Mouse (Mus musculus) retina, postnatal 1 day (tissue): Measurements from ENCODE around the gene Vwa8.
"Not testable (repeated sequence)": the region's sequence is repeated elsewhere in the genome, so short reads cannot be mapped to it uniquely, and the experiment has no call there.

Experiments used
- DNase-seq: peaks from one replicate; pipeline ENCODE4 v3.0.0-alpha.2; 2012

Gene Vwa8

GRCm38 (mm10) chr14:78885915-78886534 lies 37.2 kb downstream of the Vwa8 start:
- peak; percentile 28 for DNase-seq

DNA sequence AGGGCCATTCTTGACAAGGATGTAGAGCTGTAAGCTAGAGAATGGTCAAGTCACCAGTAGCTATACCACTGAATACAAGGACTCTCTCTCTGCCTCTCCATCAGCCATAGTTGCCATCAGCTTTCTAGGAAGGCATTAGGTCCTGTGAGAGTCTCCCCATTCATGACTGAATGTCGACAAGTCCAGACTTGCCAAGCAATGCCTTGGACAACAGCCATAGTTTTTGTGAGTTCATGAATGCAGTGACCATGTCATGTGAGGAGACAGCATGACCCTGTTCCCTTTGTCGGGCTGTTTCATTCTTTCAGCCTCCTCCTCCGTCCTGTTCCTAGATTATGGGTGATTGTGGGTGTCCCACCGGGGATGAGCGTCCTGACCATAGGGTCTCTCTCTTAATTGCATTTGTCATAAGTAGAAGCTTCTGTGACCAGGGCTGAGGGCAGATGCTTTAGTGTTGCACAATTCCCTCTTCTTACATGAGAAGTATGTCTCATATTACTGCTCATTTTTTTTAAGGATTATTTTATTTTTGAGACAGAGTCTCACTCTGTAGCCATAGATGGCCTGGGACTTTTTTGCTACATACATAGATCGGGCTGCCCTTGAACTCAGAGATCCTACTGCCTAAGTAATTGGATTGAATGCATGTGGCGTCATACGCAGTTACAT lies 37.8 kb downstream of the Vwa8 start:
- DNase-seq, result peak; percentile 39

DNA sequence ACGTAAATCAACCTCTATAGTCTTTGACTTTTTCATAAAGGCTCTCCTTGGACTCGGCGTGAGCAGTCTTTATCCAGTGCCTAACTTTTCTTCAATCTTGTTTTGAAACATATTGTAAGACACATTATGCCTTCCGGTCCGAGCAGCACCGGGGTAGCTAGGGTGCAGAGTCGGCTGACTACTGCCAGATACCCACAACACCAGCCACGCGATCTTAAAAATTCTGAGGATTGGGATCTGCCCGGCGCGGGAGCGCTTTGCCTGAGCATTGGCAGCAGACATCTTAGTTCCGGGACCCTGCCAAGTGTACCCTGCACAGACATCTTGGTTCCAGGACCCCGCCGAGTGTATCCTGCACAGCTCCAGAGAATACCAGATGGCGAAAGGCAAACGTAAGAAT lies 38.6 kb downstream of the Vwa8 start:
- not testable (repeated sequence) for DNase-seq

GRCm38 (mm10) chr14:78895496-78895895 lies 46.6 kb downstream of the Vwa8 start:
- DNase-seq, result no peak

- no peak for DNase-seq
Observed at GRCm38 (mm10) chr14:78896252-78896651, 47.4 kb downstream of the Vwa8 start.

DNA sequence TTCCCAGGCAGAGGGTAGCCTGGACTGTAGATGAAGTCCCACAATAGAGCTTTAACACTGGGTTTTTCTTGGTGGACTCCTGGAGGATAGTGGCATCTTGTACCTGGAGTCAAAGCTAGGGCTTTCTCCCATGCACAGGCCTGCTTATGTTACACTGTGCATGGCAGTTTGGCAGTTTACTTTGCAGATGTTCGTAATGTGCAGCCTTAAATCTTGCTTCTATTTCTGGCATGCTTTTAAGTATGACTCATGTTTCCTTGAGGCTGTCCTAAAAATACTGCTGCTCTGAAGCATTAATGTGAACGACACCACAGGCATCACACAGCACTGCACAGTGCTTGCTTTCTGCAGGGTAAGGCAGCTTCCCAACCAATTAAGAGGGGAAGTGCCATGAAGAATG lies 51.9 kb downstream of the Vwa8 start:
- no peak for DNase-seq

DNA sequence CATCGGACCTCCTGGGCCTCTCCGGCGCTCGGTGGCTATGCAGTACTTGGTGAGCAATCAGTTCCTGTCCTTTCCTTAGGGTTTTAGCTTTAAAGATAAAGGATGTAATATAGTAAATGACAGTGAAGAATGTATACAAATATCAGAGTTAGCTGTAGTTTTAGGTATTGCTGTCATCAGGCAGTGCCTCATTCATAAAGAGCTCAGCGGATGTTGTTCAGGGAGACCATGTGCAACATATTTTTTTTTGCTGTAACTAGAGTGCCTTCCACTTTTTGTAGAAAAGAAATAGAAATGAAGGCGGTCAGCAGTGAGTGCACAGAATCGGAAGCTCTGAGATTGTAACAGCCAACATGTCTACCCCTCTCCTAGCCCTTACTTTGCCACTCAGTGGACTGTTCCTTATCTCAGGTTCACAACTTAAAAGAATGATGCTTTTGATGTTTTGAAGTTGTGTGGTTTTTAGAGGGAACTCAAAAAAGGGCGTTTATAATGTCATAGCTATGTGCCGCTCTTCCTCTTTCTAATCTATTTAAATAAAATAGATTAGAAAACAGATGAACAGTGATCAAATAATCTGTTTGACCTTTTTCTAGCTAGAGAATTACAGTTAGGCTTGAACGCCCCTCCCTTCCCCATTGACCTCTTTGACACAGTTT lies 59.5 kb downstream of the Vwa8 start:
- no peak for DNase-seq

GRCm38 (mm10) chr14:78912076-78912475 lies 63.2 kb downstream of the Vwa8 start:
- DNase-seq, result no peak

DNA sequence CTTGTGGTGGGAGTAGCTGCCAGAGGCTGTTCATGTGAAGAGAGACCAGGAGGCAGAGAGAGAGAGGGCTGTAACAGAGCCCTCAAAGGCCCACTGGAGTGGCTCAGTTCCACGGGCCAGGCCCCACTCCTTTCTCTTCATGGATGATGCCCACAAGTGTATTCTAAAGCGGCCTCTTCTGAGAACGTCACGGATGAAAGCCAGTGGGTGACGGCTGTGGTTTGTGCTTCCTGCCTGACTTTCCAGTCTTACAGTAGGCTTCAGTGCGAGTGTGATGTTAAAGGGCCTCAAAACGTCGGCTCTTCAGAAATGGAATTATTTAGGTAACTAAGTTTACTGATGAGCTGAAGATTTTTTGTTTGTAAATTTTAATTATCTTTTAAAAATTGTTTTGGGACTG lies 65.3 kb downstream of the Vwa8 start:
- DNase-seq, result no peak

- DNase-seq, result no peak
Observed at GRCm38 (mm10) chr14:78916691-78917090, 67.8 kb downstream of the Vwa8 start.

GRCm38 (mm10) chr14:78921219-78921618 lies 72.4 kb downstream of the Vwa8 start:
- no peak for DNase-seq

- no peak for DNase-seq
Observed at GRCm38 (mm10) chr14:78923631-78924030, 74.8 kb downstream of the Vwa8 start.

GRCm38 (mm10) chr14:78924755-78925537 lies 76.1 kb downstream of the Vwa8 start:
- DNase-seq, result peak; percentile 23

DNA sequence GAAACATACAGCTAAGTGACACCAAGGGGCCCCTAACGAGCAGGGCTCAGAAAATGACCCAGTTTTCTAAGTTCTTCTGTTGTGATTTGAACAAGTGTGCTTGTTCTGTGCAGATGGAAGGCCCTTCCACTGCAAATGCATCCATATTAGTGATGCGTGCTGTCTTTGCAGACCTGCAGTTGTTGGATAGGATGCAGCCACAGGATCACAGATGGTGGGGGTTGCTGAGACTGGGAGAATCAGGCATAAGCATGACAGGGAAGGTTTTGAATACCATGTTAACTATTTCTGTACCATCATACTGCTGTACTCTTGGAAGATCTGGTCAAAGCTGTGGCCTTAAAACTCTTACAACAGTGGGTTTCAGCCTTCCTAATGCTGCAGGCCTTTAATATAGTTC lies 83.2 kb downstream of the Vwa8 start:
- DNase-seq, result peak; percentile 31

GRCm38 (mm10) chr14:78933399-78933798 lies 84.5 kb downstream of the Vwa8 start:
- peak; percentile 18 for DNase-seq

GRCm38 (mm10) chr14:78934596-78934995 lies 85.7 kb downstream of the Vwa8 start:
- DNase-seq, result no peak

DNA sequence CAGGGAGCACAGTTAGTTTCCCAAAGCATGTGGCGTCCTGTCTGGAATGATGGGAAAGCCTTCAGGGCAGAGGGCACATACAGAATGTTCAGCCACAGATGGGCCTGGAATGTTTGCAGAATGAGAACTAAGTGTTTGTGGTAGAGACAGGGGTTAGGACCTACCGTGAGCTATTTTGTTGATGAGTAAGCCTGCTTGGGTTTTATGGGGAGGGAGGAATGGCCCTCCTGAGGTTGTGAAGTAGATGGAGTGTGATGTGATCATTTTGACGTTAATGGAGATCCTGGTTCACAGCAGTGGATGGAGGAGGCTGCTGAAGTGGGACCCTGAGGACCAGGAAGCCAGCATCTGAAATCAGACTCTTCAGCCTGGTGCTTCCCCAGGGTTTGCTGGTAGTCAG lies 86.9 kb downstream of the Vwa8 start:
- peak; percentile 83 for DNase-seq

- no peak for DNase-seq
Observed at GRCm38 (mm10) chr14:78941741-78942475, 93.1 kb downstream of the Vwa8 start.

DNA sequence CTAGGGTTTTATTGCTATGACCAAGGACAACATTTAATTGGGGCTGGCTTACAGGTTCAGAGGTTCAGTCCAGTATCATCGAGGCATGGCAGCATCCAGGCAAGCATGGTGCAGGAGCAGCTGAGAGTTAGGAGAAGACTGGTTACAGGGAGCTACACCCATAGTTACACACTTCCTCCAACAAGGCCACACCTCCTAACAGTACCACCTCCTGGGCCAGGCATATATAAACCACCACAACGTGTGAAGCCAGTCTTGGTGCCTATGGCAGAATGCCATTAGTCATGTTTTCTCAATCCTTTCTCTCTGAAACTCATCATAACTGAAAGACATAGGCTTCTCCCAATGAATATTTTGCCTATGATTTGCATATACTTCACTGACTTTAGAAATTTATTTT lies 106.9 kb downstream of the Vwa8 start:
- DNase-seq, result no peak

- DNase-seq, result no peak
Observed at GRCm38 (mm10) chr14:78970621-78971020, 121.8 kb downstream of the Vwa8 start.

DNA sequence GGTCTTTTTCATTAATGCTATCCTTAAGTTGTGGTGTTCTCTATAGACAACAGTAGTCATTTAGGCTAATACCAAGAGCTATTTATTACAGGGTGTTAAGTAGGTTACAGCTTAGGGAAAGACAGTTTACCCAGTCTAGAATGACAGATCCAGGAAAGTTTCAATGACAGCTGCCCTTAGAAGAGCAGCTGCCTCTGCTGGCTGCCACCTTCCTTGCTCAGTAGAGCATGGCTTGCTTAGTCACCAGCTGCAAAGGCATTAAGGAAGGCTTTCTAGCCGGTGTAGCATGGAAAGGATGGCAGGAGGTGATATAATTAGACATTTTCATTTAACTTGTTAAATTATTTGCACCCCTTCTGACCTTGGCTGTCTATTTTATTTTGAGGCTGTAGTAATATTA lies 123.6 kb downstream of the Vwa8 start:
- DNase-seq, result peak; percentile 59

DNA sequence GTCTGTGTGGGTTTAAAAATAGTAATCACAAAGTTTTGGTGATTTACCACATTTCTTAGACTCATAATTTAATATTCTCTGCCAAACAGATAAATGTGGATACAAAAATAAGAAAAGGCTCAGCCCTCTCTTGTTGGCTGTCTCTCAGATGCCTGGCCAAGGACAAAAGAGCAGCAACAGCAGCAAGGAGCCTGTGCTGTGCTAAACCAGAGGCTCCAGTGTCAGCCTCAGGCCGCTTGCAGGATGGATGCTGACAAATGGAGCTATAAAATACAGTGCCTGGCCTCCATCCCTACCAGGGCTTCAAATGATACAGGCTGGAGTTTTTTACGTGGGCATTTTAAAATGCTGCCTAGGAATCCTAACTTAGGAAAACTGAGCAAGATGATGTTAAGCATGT lies 134.3 kb downstream of the Vwa8 start:
- no peak for DNase-seq

- DNase-seq, result no peak
Observed at GRCm38 (mm10) chr14:78984296-78984695, 135.4 kb downstream of the Vwa8 start.
